Mouse (Mus musculus) embryonic fibroblast, embryonic 13.5 days (primary cell): ENCODE measurements around the gene Pou6f1.

Experiments
- CTCF ChIP-seq: IDR thresholded peaks from 2 replicates; pipeline ENCODE4 v1.5.1; 2011; ENCODE audit warnings: mild to moderate bottlenecking, control low read depth, low read length, moderate library complexity, borderline replicate concordance; ENCODE audit not compliant: insufficient read depth
- POLR2A ChIP-seq: IDR thresholded peaks from 2 replicates; pipeline ENCODE4 v1.6.1; 2011; ENCODE audit warnings: low read depth, mild to moderate bottlenecking, control low read depth, low read length, moderate library complexity

- TF ChIP-seq POLR2A (no peak), CTCF (no peak)
These were observed 33.6 kb upstream of the Pou6f1 start for GRCm38 (mm10) chr15:100633341-100633740.
